Mouse (Mus musculus) liver, postnatal 0 days (tissue): ENCODE measurements around the gene Atg2a. TPM values are rescaled to one million over a fixed set of nuclear protein-coding genes. Genes with fewer than 3 reads are reported as not detected.

Source experiments
- ATAC-seq: fragments of 200-750 bp; cut with Nextera tagmentation; 2 replicates; pipeline ENCODE4 v1.8.0; 2017; ENCODE audit warnings: mild to moderate bottlenecking, moderate library complexity
- DNase-seq: peaks from one replicate; pipeline ENCODE4 v3.0.0-alpha.2; 2016
- H3K27ac ChIP-seq: fragments of 300-500 bp; sonication (generic); 2 replicates; pipeline ENCODE4 v1.5.1; 2014; ENCODE audit warnings: antibody characterized with exemption, moderate library complexity, mild to moderate bottlenecking, low read depth
- H3K27me3 ChIP-seq: fragments of 300-500 bp; sonication (generic); 2 replicates; pipeline ENCODE4 v1.6.1; 2014; ENCODE audit warnings: low read length, control low read depth, mixed read lengths; ENCODE audit not compliant: insufficient read depth
- H3K36me3 ChIP-seq: fragments of 300-500 bp; sonication (generic); replicated peaks from 2 replicates; pipeline ENCODE4 v1.6.1; 2014; ENCODE audit warnings: mild to moderate bottlenecking, control low read depth, low read length, moderate library complexity, mixed read lengths; ENCODE audit not compliant: insufficient read depth
- H3K4me1 ChIP-seq: fragments of 300-500 bp; sonication (generic); 2 replicates; pipeline ENCODE4 v1.6.1; 2014; ENCODE audit warnings: antibody characterized with exemption, mild to moderate bottlenecking, control low read depth; ENCODE audit not compliant: insufficient read depth
- H3K4me2 ChIP-seq: fragments of 300-500 bp; sonication (generic); 2 replicates; pipeline ENCODE4 v1.6.1; 2014; ENCODE audit warnings: low read depth, mild to moderate bottlenecking, low read length, moderate library complexity, mixed read lengths
- H3K4me3 ChIP-seq: fragments of 300-500 bp; sonication (generic); 2 replicates; pipeline ENCODE4 v1.5.1; 2014; ENCODE audit warnings: low read depth, low read length
- H3K9ac ChIP-seq: fragments of 300-500 bp; sonication (generic); replicated peaks from 2 replicates; pipeline ENCODE4 v1.6.1; 2014; ENCODE audit warnings: mild to moderate bottlenecking, moderate library complexity
- H3K9me3 ChIP-seq: fragments of 300-500 bp; sonication (generic); 2 replicates; pipeline ENCODE4 v1.6.1; 2016; ENCODE audit warnings: mild to moderate bottlenecking, control low read depth, low read length, mixed read lengths
- CTCF ChIP-seq: sonication (generic); IDR thresholded peaks from 2 replicates; pipeline ENCODE4 v1.5.1; 2016; ENCODE audit warnings: antibody characterized with exemption, low read depth
- EP300 ChIP-seq: IDR thresholded peaks from 2 replicates; pipeline ENCODE4 v1.6.1; 2016; ENCODE audit warnings: antibody characterized with exemption, low read depth, mild to moderate bottlenecking
- WGBS: fragments of 180-500 bp; shearing (Covaris S2); extraction: QIAGEN DNeasy Blood & Tissue Kit; methylation state at CpG from one replicate; pipeline ENCODE4 v1.1.7; 2014; ENCODE audit not compliant: insufficient replicate concordance; 5-methylcytosine and 5-hydroxymethylcytosine counted together
- polyA plus RNA-seq: library from polyadenylated mRNA; unstranded; fragments of >200 nt; fragmentation: Nextera tagmentation; extraction: Ambion mirVana; gene quantifications from 2 replicates; pipeline ENCODE4 v1.2.1, GENCODE M21; 2015

Gene Atg2a
- polyA plus RNA-seq, 1 experiment from 2014 or later = 3.8 TPM

- peak; percentile 75 for TF ChIP-seq CTCF
- TF ChIP-seq EP300 = peak; percentile 43; the same call in 1 of the 2 replicates
- Histone ChIP-seq H3K9ac (peak within 1 kb of the TSS; percentile 69), H3K36me3 (peaks cover 24% of the 10 kb centered on the region), H3K9me3 (no peaks in the 10 kb centered on the region), H3K4me2 (peak within 1 kb of the TSS; percentile 91), H3K4me1 (peaks cover 68% of the 10 kb centered on the region), H3K27ac (peak within 1 kb of the TSS; percentile 92), H3K4me3 (peak within 1 kb of the TSS; percentile 67), H3K27me3 (no peaks in the 10 kb centered on the region)
- DNase-seq (peak; percentile 99), ATAC-seq (peak; percentile 96)
- under 1% methylated on average over 103 of the region's 106 CpGs for WGBS
Measured at GRCm38 (mm10) chr19:6276426-6277421, 35.3 kb downstream of the Atg2a start, which contains the start of gene Ehd1. Gene Ehd1 (plus strand): TSS chr19:6276725.

GRCm38 (mm10) chr19:6277661-6278438 lies 36.4 kb downstream of the Atg2a start:
- 10% methylated on average over 10 of the region's 10 CpGs for WGBS
- H3K27me3 ChIP-seq = no peaks in the 10 kb centered on the region
- peaks cover 35% of the 10 kb centered on the region for H3K36me3 ChIP-seq
- H3K9ac ChIP-seq = peak overlapping the region; percentile 69
- H3K4me2 ChIP-seq = peak overlapping the region; percentile 91
- no peaks in the 10 kb centered on the region for H3K9me3 ChIP-seq
- DNase-seq = peak; percentile 55
- H3K4me3 ChIP-seq = peak overlapping the region; percentile 67
- peak overlapping the region; percentile 83 for H3K27ac ChIP-seq
- ATAC-seq = 0 out of 2 replicates have a peak, but pooled peaks have one; percentile 1
- H3K4me1 ChIP-seq = peaks cover 71% of the 10 kb centered on the region
- TF ChIP-seq CTCF (no peak), EP300 (no peak)

GRCm38 (mm10) chr19:6278439-6279073 lies 37.1 kb downstream of the Atg2a start:
- Histone ChIP-seq H3K4me3 (peak overlapping the region; percentile 67), H3K27ac (peak overlapping the region; percentile 83), H3K4me1 (peaks cover 78% of the 10 kb centered on the region), H3K9ac (peak overlapping the region; percentile 69), H3K4me2 (peak overlapping the region; percentile 91), H3K9me3 (no peaks in the 10 kb centered on the region), H3K27me3 (no peaks in the 10 kb centered on the region), H3K36me3 (peaks cover 42% of the 10 kb centered on the region)
- 26% methylated on average over 6 of the region's 6 CpGs for WGBS
- TF ChIP-seq EP300 = no peak
- no peak; the same call in 1 of the 2 replicates for TF ChIP-seq CTCF
- DNase-seq = no peak
- no peak for ATAC-seq

- H3K27ac ChIP-seq = peak overlapping the region; percentile 83; the same call in 1 of the 2 replicates
- peak overlapping the region; percentile 69 for H3K9ac ChIP-seq
- H3K36me3 ChIP-seq = peaks cover 43% of the 10 kb centered on the region
- DNase-seq = no peak
- no peak for TF ChIP-seq EP300
- TF ChIP-seq CTCF = no peak
- peaks cover 81% of the 10 kb centered on the region for H3K4me1 ChIP-seq
- no peak for ATAC-seq
- no peaks in the 10 kb centered on the region for H3K27me3 ChIP-seq
- peak overlapping the region; percentile 67 for H3K4me3 ChIP-seq
- no peaks in the 10 kb centered on the region for H3K9me3 ChIP-seq
- WGBS = 80% methylated on average over 6 of the region's 6 CpGs
- peak overlapping the region; percentile 91 for H3K4me2 ChIP-seq
Measured at GRCm38 (mm10) chr19:6279481-6280144, 38.1 kb downstream of the Atg2a start.

- Histone ChIP-seq H3K4me2 (0 out of 2 replicates have a peak overlapping the region, but pooled peaks have one; percentile 22), H3K9me3 (no peaks in the 10 kb centered on the region), H3K9ac (0 out of 2 replicates have a peak overlapping the region, but pooled peaks have one; percentile 69), H3K27me3 (no peaks in the 10 kb centered on the region), H3K4me3 (no peak overlapping the region), H3K27ac (no peak overlapping the region), H3K36me3 (peaks cover 43% of the 10 kb centered on the region), H3K4me1 (peaks cover 83% of the 10 kb centered on the region)
- ATAC-seq = no peak
- 82% methylated on average over 7 of the region's 7 CpGs for WGBS
- TF ChIP-seq CTCF = no peak
- TF ChIP-seq EP300 = no peak
- no peak for DNase-seq
Measured at GRCm38 (mm10) chr19:6280554-6280953, 39.1 kb downstream of the Atg2a start.
